Mouse (Mus musculus) forebrain, embryonic 12.5 days (tissue): ENCODE results near the gene Ubfd1. TPM values are rescaled to one million over a fixed set of nuclear protein-coding genes. Genes with fewer than 3 reads are reported as not detected.

Source experiments
- ATAC-seq: fragments of 200-750 bp; cut with Nextera tagmentation; 2 replicates; pipeline ENCODE4 v1.8.0; 2017; ENCODE audit warnings: moderate TSS enrichment; ENCODE audit not compliant: low FRiP score
- H3K27ac ChIP-seq: fragments of 300-500 bp; sonication (generic); 2 replicates; pipeline ENCODE4 v1.5.1; 2016; ENCODE audit warnings: mild to moderate bottlenecking
- H3K27me3 ChIP-seq: fragments of 300-500 bp; sonication (generic); 2 replicates; pipeline ENCODE4 v1.6.1; 2016; ENCODE audit warnings: mild to moderate bottlenecking
- H3K36me3 ChIP-seq: fragments of 300-500 bp; sonication (generic); replicated peaks from 2 replicates; pipeline ENCODE4 v1.6.1; 2016; ENCODE audit warnings: mild to moderate bottlenecking
- H3K4me1 ChIP-seq: fragments of 300-500 bp; sonication (generic); 2 replicates; pipeline ENCODE4 v1.6.1; 2016
- H3K4me2 ChIP-seq: fragments of 300-500 bp; sonication (generic); 2 replicates; pipeline ENCODE4 v1.6.1; 2016; ENCODE audit warnings: mild to moderate bottlenecking, moderate library complexity
- H3K4me3 ChIP-seq: fragments of 300-500 bp; sonication (generic); replicated peaks from 2 replicates; pipeline ENCODE4 v1.5.1; 2016; ENCODE audit warnings: mild to moderate bottlenecking
- H3K9ac ChIP-seq: fragments of 300-500 bp; sonication (generic); 2 replicates; pipeline ENCODE4 v1.6.1; 2016; ENCODE audit warnings: mild to moderate bottlenecking
- H3K9me3 ChIP-seq: fragments of 300-500 bp; sonication (generic); 2 replicates; pipeline ENCODE4 v1.6.1; 2016
- WGBS: fragments of 180-500 bp; shearing (Covaris S2); methylation state at CpG from one replicate; pipeline ENCODE4 v1.1.7; 2016; 5-methylcytosine and 5-hydroxymethylcytosine counted together
- polyA plus RNA-seq: library from polyadenylated mRNA; unstranded; fragments of >200 nt; fragmentation: Nextera tagmentation; extraction: Ambion mirVana; gene quantifications from 2 replicates; pipeline ENCODE4 v1.2.1, GENCODE M21; 2016

The Ubfd1 gene
- polyA plus RNA-seq, 1 experiment from 2014 or later: 78.9 TPM

GRCm38 (mm10) chr7:122048191-122048590, 18.8 kb upstream of the Ubfd1 start:
- H3K27me3 ChIP-seq: no peaks in the 10 kb centered on the region
- no peak overlapping the region for H3K4me2 ChIP-seq
- ATAC-seq: no peak
- WGBS: 95% methylated on average over 9 of the region's 9 CpGs
- peaks cover 37% of the 10 kb centered on the region for H3K36me3 ChIP-seq
- H3K27ac ChIP-seq: no peak overlapping the region
- no peak overlapping the region for H3K9ac ChIP-seq
- no peaks in the 10 kb centered on the region for H3K4me1 ChIP-seq
- no peaks in the 10 kb centered on the region for H3K9me3 ChIP-seq
- no peak overlapping the region for H3K4me3 ChIP-seq

- no peak for ATAC-seq
Observed at GRCm38 (mm10) chr7:122050834-122051233, 16.1 kb upstream of the Ubfd1 start.

GRCm38 (mm10) chr7:122056633-122057032, 10.3 kb upstream of the Ubfd1 start:
- H3K4me1 ChIP-seq: no peaks in the 10 kb centered on the region
- no peak overlapping the region for H3K27ac ChIP-seq
- 92% methylated on average over 5 of the region's 5 CpGs for WGBS
- no peak overlapping the region for H3K4me3 ChIP-seq
- no peaks in the 10 kb centered on the region for H3K9me3 ChIP-seq
- no peak overlapping the region for H3K4me2 ChIP-seq
- ATAC-seq: no peak
- H3K36me3 ChIP-seq: peaks cover 39% of the 10 kb centered on the region
- H3K9ac ChIP-seq: no peak overlapping the region
- H3K27me3 ChIP-seq: no peaks in the 10 kb centered on the region

More at GRCm38 (mm10) chr7:122050834-122051233, 16.1 kb upstream of the Ubfd1 start:
- Histone ChIP-seq H3K27ac (no peak overlapping the region), H3K4me2 (no peak overlapping the region), H3K9me3 (no peaks in the 10 kb centered on the region), H3K4me1 (no peaks in the 10 kb centered on the region), H3K4me3 (no peak overlapping the region), H3K9ac (no peak overlapping the region), H3K36me3 (peaks cover 45% of the 10 kb centered on the region), H3K27me3 (no peaks in the 10 kb centered on the region)
- WGBS: 79% methylated on average over 1 of the region's 1 CpGs

GRCm38 (mm10) chr7:122065656-122066055, 1.3 kb upstream of the Ubfd1 start:
- WGBS: 79% methylated on average over 1 of the region's 1 CpGs
- H3K9me3 ChIP-seq: no peaks in the 10 kb centered on the region
- H3K4me2 ChIP-seq: peak overlapping the region; percentile 82
- H3K4me1 ChIP-seq: peaks cover 29% of the 10 kb centered on the region
- no peaks in the 10 kb centered on the region for H3K27me3 ChIP-seq
- ATAC-seq: no peak
- peaks cover 21% of the 10 kb centered on the region for H3K36me3 ChIP-seq
- H3K4me3 ChIP-seq: no peak overlapping the region
- no peak overlapping the region for H3K9ac ChIP-seq
- no peak overlapping the region for H3K27ac ChIP-seq

GRCm38 (mm10) chr7:122066102-122066944, 652 bp upstream of the Ubfd1 start:
- Histone ChIP-seq H3K4me3 (peak overlapping the region; percentile 100), H3K9me3 (no peaks in the 10 kb centered on the region), H3K4me2 (peak overlapping the region; percentile 82), H3K36me3 (peaks cover 24% of the 10 kb centered on the region), H3K27ac (peak overlapping the region; percentile 96), H3K4me1 (peaks cover 29% of the 10 kb centered on the region), H3K9ac (peak overlapping the region; percentile 97), H3K27me3 (no peaks in the 10 kb centered on the region)
- 21% methylated on average over 31 of the region's 31 CpGs for WGBS
- peak; percentile 7 for ATAC-seq

- Histone ChIP-seq H3K9me3 (no peaks in the 10 kb centered on the region), H3K27ac (peak overlapping the region; percentile 96), H3K4me3 (peak overlapping the region; percentile 100), H3K36me3 (peaks cover 38% of the 10 kb centered on the region), H3K4me1 (peaks cover 29% of the 10 kb centered on the region), H3K27me3 (no peaks in the 10 kb centered on the region), H3K9ac (peak overlapping the region; percentile 97), H3K4me2 (peak overlapping the region; percentile 82)
- no peak for ATAC-seq
- 2% methylated on average over 58 of the region's 58 CpGs for WGBS
Observed at GRCm38 (mm10) chr7:122067517-122068381, 774 bp downstream of the Ubfd1 start.

GRCm38 (mm10) chr7:122074374-122074773, 7.4 kb downstream of the Ubfd1 start:
- no peaks in the 10 kb centered on the region for H3K9me3 ChIP-seq
- H3K27ac ChIP-seq: no peak overlapping the region
- 90% methylated on average over 3 of the region's 3 CpGs for WGBS
- H3K4me1 ChIP-seq: peaks cover 2% of the 10 kb centered on the region; the same call in 1 of the 2 replicates
- no peak overlapping the region for H3K4me2 ChIP-seq
- no peak for ATAC-seq
- no peaks in the 10 kb centered on the region for H3K27me3 ChIP-seq
- no peak overlapping the region for H3K9ac ChIP-seq
- H3K4me3 ChIP-seq: no peak overlapping the region
- H3K36me3 ChIP-seq: peaks cover 89% of the 10 kb centered on the region

GRCm38 (mm10) chr7:122079798-122080554, 13.0 kb downstream of the Ubfd1 start:
- Histone ChIP-seq H3K4me2 (no peak overlapping the region), H3K36me3 (peaks cover 74% of the 10 kb centered on the region), H3K9ac (no peak overlapping the region), H3K4me1 (no peaks in the 10 kb centered on the region), H3K27ac (no peak overlapping the region), H3K4me3 (no peak overlapping the region), H3K9me3 (no peaks in the 10 kb centered on the region), H3K27me3 (no peaks in the 10 kb centered on the region)
- 93% methylated on average over 8 of the region's 8 CpGs for WGBS
- ATAC-seq: no peak

- ATAC-seq: no peak
- peaks cover 72% of the 10 kb centered on the region for H3K36me3 ChIP-seq
- 92% methylated on average over 1 of the region's 1 CpGs for WGBS
Observed at GRCm38 (mm10) chr7:122081071-122081470, 14.1 kb downstream of the Ubfd1 start.

GRCm38 (mm10) chr7:122087195-122087982, 20.4 kb downstream of the Ubfd1 start:
- Histone ChIP-seq H3K4me3 (no peak overlapping the region), H3K9ac (no peak overlapping the region), H3K36me3 (peaks cover 77% of the 10 kb centered on the region), H3K4me1 (no peaks in the 10 kb centered on the region), H3K9me3 (no peaks in the 10 kb centered on the region), H3K27ac (no peak overlapping the region), H3K4me2 (no peak overlapping the region), H3K27me3 (no peaks in the 10 kb centered on the region)
- 95% methylated on average over 11 of the region's 11 CpGs for WGBS
- ATAC-seq: no peak

More at GRCm38 (mm10) chr7:122081071-122081470, 14.1 kb downstream of the Ubfd1 start:
- H3K4me1 ChIP-seq: no peaks in the 10 kb centered on the region
- H3K9ac ChIP-seq: no peak overlapping the region
- no peak overlapping the region for H3K4me3 ChIP-seq
- no peaks in the 10 kb centered on the region for H3K27me3 ChIP-seq
- no peaks in the 10 kb centered on the region for H3K9me3 ChIP-seq
- no peak overlapping the region for H3K4me2 ChIP-seq
- no peak overlapping the region for H3K27ac ChIP-seq

GRCm38 (mm10) chr7:122094564-122095330, 27.8 kb downstream of the Ubfd1 start:
- H3K4me3 ChIP-seq: no peak overlapping the region
- H3K9me3 ChIP-seq: no peaks in the 10 kb centered on the region
- H3K4me2 ChIP-seq: no peak overlapping the region
- no peaks in the 10 kb centered on the region for H3K27me3 ChIP-seq
- no peak overlapping the region for H3K27ac ChIP-seq
- no peak overlapping the region for H3K9ac ChIP-seq
- WGBS: 97% methylated on average over 2 of the region's 2 CpGs
- no peak for ATAC-seq
- peaks cover 82% of the 10 kb centered on the region for H3K36me3 ChIP-seq
- 0 out of 2 replicates have a peak, but pooled peaks cover 1% of the 10 kb centered on the region for H3K4me1 ChIP-seq
